Mouse (Mus musculus): ENCODE results near the gene Gm49396.
A peak's percentile ranks its signal among the peaks of the same experiment; 100 is the strongest.

The Gm49396 gene

DNA sequence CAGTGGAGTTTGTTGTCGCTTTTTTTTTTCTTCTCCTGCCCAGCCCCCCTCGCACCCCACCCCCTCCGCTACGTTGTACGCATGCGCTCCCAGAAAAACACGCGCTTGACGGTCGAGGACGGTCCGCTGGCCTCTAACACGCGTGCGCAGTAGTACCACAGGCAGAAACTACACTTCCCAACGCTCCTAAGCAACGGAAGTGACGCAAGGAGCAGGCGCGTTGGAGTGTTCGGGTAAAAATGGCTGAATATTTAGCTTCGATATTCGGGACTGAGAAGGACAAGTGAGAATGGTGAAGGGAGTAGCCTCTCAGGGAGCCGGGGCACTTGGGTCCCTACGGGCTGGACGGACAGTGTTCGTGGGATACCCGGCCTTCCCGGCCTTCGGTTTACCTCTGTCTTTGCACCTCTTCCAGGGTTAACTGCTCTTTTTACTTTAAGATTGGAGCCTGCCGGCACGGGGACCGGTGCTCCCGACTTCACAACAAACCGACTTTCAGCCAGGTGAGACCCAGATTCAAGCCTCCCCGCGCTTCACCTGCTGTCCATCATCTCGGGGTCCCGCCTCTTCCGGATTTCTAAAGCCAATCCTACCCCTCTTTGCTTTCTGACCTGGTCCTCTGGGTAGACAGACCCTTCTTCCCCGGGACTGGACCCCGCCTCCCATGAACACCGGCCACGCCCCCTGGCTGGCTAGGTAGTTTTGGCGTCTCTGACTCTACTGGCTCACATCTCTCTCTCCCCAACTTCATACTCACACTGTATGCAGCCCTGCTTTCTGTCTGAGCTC lies at the start of gene Gm49396, which contains the start of the genes U2af1l4 and Psenen:
Gene Gm49396, plus strand, starts transcription at position 228 of the 789 bp plus-strand sequence.
Gene U2af1l4, plus strand, starts transcription at position 185 of the 789 bp plus-strand sequence.
Gene Psenen, minus strand, starts transcription at position 511 of the 789 bp plus-strand sequence.
- peak; percentile 87 to 96 for DNase-seq (ENCODE audit: low spot score in 2 of 2)

DNA sequence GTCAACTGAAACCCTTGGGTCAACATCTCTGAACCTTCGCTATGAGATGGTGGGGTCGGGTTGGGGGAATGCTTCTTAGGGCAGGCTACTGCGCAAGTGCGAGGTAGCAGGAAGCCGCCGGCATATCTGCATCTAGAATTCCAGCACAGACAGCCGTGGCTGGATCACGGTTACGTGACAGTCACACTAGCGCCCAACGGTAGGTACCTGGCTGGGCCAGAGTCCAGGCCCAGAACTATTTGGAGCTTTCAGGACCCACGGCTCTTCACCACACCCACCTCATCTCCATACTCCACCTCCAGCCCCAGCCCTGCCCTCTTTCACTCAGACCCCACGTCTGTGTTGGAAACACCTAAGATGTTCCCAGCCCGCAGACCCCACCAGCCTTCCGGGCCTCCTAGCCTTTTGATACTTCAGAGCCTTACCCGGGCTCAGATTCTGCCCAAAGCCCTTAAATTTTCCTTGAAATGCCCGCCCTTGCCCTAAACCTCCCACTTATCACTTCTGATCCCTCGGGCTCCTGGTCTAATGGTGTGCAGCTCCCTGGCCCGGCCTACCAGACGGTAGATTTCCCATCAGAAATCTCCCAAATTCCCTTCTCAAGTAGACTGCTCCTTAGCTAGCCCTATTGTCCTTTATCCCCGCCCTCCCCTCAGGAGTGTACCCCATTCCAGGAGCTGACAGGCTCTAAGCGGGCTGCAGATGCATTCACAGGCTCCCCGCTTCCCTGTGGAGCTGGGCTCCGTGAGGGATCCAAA lies 48.0 kb upstream of the Gm49396 start:
- DNase-seq (ENCODE audit: low spot score in 2 of 2) = no peak

DNA sequence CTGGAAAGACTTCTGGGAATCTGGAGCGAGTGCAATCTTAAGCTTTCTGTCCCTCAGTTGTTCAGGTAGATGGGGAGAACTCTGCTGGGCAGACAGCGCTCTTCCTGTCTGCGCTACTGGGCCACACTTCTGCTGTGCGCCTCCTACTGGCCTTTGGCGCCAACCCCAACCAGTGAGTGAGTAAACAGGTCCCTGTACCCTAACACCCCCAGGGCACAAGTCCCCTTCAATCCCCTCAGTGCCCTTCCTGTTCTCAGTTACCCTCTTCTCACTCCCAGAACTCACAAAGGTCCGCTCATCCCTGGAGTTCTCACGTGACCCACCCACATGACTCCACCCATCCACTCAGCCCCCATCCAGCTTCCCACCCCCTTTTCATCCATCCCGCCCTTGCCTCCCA lies 44.8 kb upstream of the Gm49396 start:
- DNase-seq (ENCODE audit: low spot score in 2 of 2) = no peak

DNA sequence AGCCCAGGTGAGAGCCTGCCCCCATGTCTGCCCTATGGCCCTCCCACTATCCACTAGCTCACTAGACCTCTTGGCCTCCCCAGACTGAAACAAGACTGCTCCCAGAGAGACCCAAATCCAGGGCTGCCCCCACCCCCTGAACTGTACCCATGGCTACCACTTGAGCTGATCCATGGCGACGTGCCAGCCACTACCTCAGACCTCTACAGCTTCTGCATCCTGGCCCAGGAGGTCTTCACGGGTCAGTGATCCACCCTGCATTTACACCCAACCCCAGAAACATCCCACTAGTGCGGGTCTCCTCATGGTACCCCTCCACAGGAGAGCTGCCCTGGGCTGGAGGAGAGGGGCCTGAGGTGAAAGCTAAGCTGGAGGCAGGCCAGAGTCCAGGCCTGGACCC lies 42.7 kb upstream of the Gm49396 start:
- DNase-seq (ENCODE audit: low spot score in 2 of 2) = no peak

- no peak for DNase-seq (ENCODE audit: low spot score in 2 of 2)
Measured at GRCm38 (mm10) chr7:30520856-30521255, 42.3 kb upstream of the Gm49396 start.

DNA sequence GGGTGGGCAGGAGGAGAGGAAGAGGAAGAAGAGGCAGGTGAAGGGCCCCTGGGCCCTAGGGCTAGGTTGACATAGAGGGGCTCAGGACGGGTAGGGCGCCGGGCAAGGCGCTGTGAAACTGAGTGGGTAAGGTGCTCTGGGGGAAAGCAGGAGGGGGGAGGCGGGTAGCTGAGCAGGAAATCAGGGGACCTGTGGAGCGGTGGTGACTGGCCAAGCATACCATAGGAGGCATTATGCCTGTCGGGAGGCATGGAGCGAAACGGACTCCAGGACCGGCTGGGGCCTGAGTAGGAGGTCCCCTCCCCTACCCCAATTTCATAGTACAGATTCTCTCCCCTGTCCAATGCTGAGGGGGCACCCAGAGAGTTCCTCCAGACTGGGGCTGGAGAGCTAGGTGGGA lies 40.3 kb upstream of the Gm49396 start:
- no peak for DNase-seq (ENCODE audit: low spot score in 2 of 2)

GRCm38 (mm10) chr7:30524487-30524886 lies 38.7 kb upstream of the Gm49396 start:
- no peak for DNase-seq (ENCODE audit: low spot score in 2 of 2)

DNA sequence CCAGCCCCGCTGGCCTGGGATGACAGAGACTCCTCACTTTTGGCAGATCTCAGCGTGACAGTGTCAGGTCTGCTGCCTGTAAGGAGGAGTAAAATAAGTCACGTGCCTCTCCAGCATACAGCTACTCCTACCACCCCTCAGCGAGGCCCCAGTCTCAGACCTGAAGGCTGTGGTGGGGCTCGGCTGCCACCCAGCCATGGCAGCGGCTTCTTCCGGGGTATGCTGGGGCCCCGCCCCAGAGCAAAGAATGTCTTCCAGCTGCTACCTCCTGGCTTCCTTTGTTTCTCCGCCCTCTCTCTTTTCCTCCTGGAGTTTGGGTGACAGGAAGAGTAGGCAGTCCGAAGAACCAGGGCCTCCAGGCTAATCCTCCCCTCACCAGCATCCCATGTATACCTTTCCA lies 37.2 kb upstream of the Gm49396 start:
- DNase-seq (ENCODE audit: low spot score in 2 of 2) = no peak

- no peak for DNase-seq (ENCODE audit: low spot score in 2 of 2)
Measured at GRCm38 (mm10) chr7:30526399-30526798, 36.7 kb upstream of the Gm49396 start.

GRCm38 (mm10) chr7:30526981-30527380 lies 36.2 kb upstream of the Gm49396 start:
- DNase-seq (ENCODE audit: low spot score in 2 of 2) = no peak

GRCm38 (mm10) chr7:30531291-30531815 lies 31.8 kb upstream of the Gm49396 start:
- DNase-seq (ENCODE audit: low spot score in 2 of 2) = no peak

DNA sequence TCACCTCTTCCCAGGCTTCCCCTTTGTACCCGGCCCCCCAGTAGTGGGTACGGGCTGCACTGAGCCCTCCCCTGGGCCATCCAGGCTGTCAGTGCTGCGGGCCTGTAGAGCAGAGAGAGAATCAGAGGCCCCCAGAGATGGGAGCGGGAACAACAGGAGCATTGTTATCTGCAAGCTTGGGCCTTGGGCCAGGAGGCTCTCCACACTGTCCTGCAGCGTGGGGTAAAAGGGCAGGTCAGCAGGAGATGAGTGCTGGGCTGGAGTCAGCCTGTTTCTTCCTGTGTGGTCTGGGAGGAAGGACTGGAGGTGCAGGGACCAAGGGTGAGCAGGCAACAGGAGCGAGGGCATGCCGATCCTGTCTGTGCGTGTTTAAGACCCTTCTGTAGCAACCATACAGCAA lies 30.2 kb upstream of the Gm49396 start:
- no peak for DNase-seq (ENCODE audit: low spot score in 2 of 2)

DNA sequence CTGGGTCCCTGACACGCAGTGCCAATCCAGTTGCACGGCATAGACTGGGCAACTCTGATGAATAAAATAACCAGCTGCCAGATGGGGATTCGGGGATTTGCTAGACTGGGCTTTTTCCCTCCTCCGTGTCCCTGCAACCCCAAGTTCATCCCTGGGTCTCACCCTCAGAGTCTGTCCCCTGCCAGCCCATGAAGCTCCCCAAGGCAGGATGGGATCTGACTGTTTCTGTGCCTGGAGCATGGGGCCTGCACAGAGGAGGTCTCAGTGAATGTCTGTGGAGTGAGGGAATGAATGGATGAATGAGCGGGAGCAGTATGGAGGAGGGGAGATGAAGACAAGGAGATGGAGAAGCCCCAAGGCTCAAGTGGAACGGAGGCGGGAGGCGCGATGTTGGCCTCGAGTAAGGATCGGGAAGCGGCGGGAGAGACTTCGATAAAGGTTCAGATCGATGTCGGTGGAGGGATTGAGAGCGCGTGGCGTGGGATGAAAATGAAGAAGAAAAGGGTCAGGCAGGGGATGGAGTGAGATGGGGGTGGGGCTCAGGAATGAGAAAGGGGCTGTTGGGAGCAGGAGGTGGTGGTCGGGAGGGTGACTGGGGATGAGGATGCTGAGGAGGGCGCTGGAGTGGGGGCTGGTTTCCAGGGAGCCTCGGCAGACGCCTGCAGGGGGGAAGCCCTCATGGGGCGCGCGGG lies 29.1 kb upstream of the Gm49396 start:
- peak in 1 of 2 experiments; percentile 38 for DNase-seq (ENCODE audit: low spot score in 2 of 2)

- DNase-seq (ENCODE audit: low spot score in 2 of 2) = peak; percentile 91 to 97
Measured at GRCm38 (mm10) chr7:30534633-30535577, 28.2 kb upstream of the Gm49396 start, which contains the start of gene Arhgap33. Gene Arhgap33, minus strand, starts transcription at chr7:30535060.

DNA sequence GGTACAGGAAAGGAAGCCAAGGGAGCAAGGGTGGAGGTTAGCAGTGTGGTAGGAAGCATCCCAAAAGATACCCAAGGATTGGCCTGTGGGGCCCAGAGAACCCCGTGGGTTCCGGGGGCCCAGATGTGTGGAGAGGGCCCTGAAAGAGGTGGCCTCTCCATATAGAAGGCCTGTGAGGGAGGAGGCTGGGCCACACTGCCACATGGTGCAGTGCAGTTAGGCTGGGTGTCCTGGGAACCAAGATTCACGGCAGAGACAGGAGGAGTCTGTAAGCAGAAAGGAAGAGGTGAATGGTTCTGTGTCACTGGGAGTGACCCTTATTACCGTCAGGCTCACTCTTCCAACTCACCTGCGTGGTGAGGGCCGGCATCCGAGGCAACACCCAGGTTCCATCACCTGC lies 22.6 kb upstream of the Gm49396 start:
- DNase-seq (ENCODE audit: low spot score in 2 of 2) = no peak

DNA sequence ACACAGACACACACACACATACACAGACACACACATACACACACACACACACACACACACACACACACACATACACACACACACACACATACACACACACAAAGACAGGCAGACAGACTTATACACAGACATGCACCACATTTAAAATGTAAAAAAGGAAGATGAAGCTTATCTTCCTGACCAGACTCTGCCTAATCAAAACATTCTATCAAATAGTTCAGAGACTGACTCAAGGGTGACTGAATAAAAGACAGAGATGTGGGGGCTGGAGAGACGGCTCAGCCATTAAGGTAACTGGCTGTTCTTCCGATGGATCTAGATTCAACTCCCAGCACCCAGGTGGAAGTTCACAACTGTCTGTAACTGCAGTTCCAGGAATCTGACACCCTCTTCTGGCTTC lies 18.8 kb upstream of the Gm49396 start:
- DNase-seq (ENCODE audit: low spot score in 2 of 2) = no peak

DNA sequence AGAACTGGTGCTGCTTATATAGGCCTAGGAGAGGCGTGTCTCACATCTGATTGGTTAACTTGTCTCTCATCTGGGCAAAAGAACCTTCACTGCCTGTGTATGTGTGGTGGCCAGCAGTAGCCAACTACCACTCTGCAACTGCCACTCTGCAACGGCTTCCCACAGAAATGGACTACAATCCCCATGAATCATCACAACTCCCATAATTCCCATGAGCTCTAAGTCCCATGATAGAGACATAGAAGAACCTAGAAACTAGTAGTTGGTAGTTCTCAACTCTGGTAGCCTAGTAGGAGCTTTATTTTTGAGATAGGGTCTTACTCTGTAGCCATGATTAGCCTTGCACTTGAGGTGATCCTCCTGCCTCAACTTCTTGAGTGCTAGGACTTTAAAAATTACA lies 13.3 kb upstream of the Gm49396 start:
- DNase-seq (ENCODE audit: low spot score in 2 of 2) = no peak

- DNase-seq (ENCODE audit: low spot score in 2 of 2) = no peak
Measured at GRCm38 (mm10) chr7:30550603-30551002, 12.5 kb upstream of the Gm49396 start.

GRCm38 (mm10) chr7:30551445-30552101 lies 11.6 kb upstream of the Gm49396 start:
- DNase-seq (ENCODE audit: low spot score in 2 of 2) = no peak

Measured in spleen, postnatal 10 days (tissue).